Mouse (Mus musculus): ENCODE data around the gene Klc1. TPM values are rescaled to one million over a fixed set of nuclear protein-coding genes. Genes with fewer than 3 reads are reported as not detected.

The Klc1 gene
- polyA plus RNA-seq, 1 experiment from 2014 or later: 282 TPM

GRCm38 (mm10) chr12:111737370-111737769, 21.3 kb upstream of the Klc1 start:
- Histone ChIP-seq H3K9me3 (ENCODE audit: control insufficient read depth, low read length) (no peaks in the 10 kb centered on the region), H3K4me3 (ENCODE audit: low read depth, low read length) (no peak overlapping the region), H3K4me2 (no peak overlapping the region), H3K36me3 (ENCODE audit: control insufficient read depth, insufficient read depth, low read length) (no peaks in the 10 kb centered on the region; the same call in 1 of the 2 replicates), H3K4me1 (ENCODE audit: control insufficient read depth, insufficient read depth, low read length) (no peaks in the 10 kb centered on the region), H3K9ac (ENCODE audit: low read length) (no peak overlapping the region), H3K27me3 (ENCODE audit: control insufficient read depth, insufficient read depth, low read length) (no peaks in the 10 kb centered on the region), H3K27ac (ENCODE audit: low read depth, low read length) (no peak overlapping the region)
- WGBS: 62% methylated on average over 9 of the region's 9 CpGs
- ATAC-seq (ENCODE audit: low FRiP score) (no peak), DNase-seq (ENCODE audit: low spot score, missing footprints) (no peak)

GRCm38 (mm10) chr12:111738754-111739153, 19.9 kb upstream of the Klc1 start:
- WGBS: 9% methylated on average over 3 of the region's 3 CpGs
- H3K36me3 ChIP-seq (ENCODE audit: control insufficient read depth, insufficient read depth, low read length): no peaks in the 10 kb centered on the region; the same call in 1 of the 2 replicates
- H3K9ac ChIP-seq (ENCODE audit: low read length): no peak overlapping the region
- DNase-seq (ENCODE audit: low spot score, missing footprints): peak; percentile 89
- no peak overlapping the region for H3K4me2 ChIP-seq
- no peaks in the 10 kb centered on the region for H3K9me3 ChIP-seq (ENCODE audit: control insufficient read depth, low read length)
- no peak overlapping the region for H3K4me3 ChIP-seq (ENCODE audit: low read depth, low read length)
- ATAC-seq (ENCODE audit: low FRiP score): no peak
- H3K27me3 ChIP-seq (ENCODE audit: control insufficient read depth, insufficient read depth, low read length): no peaks in the 10 kb centered on the region
- H3K27ac ChIP-seq (ENCODE audit: low read depth, low read length): no peak overlapping the region
- no peaks in the 10 kb centered on the region for H3K4me1 ChIP-seq (ENCODE audit: control insufficient read depth, insufficient read depth, low read length)

- Histone ChIP-seq H3K9ac (ENCODE audit: low read length) (no peak overlapping the region), H3K4me2 (no peak overlapping the region), H3K27ac (ENCODE audit: low read depth, low read length) (no peak overlapping the region), H3K36me3 (ENCODE audit: control insufficient read depth, insufficient read depth, low read length) (no peaks in the 10 kb centered on the region), H3K4me1 (ENCODE audit: control insufficient read depth, insufficient read depth, low read length) (no peaks in the 10 kb centered on the region; the same call in 1 of the 2 replicates), H3K27me3 (ENCODE audit: control insufficient read depth, insufficient read depth, low read length) (no peaks in the 10 kb centered on the region), H3K4me3 (ENCODE audit: low read depth, low read length) (no peak overlapping the region), H3K9me3 (ENCODE audit: control insufficient read depth, low read length) (no peaks in the 10 kb centered on the region)
- 84% methylated on average over 8 of the region's 8 CpGs for WGBS
- DNase-seq (ENCODE audit: low spot score, missing footprints) (no peak), ATAC-seq (ENCODE audit: low FRiP score) (no peak)
Observed at GRCm38 (mm10) chr12:111741338-111741737, 17.3 kb upstream of the Klc1 start.

DNA sequence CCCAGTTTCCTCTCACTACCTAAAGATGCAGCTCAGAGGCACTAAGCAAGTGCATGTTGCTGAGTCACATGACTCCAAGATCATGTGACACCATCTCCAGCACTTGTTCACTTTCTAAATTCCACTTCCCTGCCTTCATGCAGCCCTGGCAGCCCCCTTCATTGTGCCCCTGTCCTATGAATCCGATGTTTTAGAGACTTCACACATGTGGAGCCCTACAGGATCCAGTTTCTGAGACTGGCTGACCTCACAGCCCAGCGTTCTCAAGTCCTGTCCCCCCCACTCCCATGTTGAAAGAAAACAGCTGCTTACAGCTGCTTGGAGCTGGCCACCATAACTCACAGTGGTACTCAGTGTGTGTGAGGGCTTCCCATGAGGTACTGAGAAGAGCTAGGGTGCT, 15.2 kb upstream of the Klc1 start:
- Histone ChIP-seq H3K4me1 (ENCODE audit: control insufficient read depth, insufficient read depth, low read length) (no peaks in the 10 kb centered on the region; the same call in 1 of the 2 replicates), H3K36me3 (ENCODE audit: control insufficient read depth, insufficient read depth, low read length) (no peaks in the 10 kb centered on the region), H3K4me3 (ENCODE audit: low read depth, low read length) (no peak overlapping the region), H3K27me3 (ENCODE audit: control insufficient read depth, insufficient read depth, low read length) (no peaks in the 10 kb centered on the region), H3K9me3 (ENCODE audit: control insufficient read depth, low read length) (no peaks in the 10 kb centered on the region), H3K4me2 (no peak overlapping the region), H3K9ac (ENCODE audit: low read length) (no peak overlapping the region), H3K27ac (ENCODE audit: low read depth, low read length) (no peak overlapping the region)
- WGBS: 89% methylated on average over 2 of the region's 2 CpGs
- DNase-seq (ENCODE audit: low spot score, missing footprints) (no peak), ATAC-seq (ENCODE audit: low FRiP score) (no peak)

- Histone ChIP-seq H3K27ac (ENCODE audit: low read depth, low read length) (no peak overlapping the region), H3K4me2 (no peak overlapping the region), H3K27me3 (ENCODE audit: control insufficient read depth, insufficient read depth, low read length) (no peaks in the 10 kb centered on the region), H3K4me1 (ENCODE audit: control insufficient read depth, insufficient read depth, low read length) (no peaks in the 10 kb centered on the region; the same call in 1 of the 2 replicates), H3K36me3 (ENCODE audit: control insufficient read depth, insufficient read depth, low read length) (no peaks in the 10 kb centered on the region), H3K9me3 (ENCODE audit: control insufficient read depth, low read length) (no peaks in the 10 kb centered on the region), H3K4me3 (ENCODE audit: low read depth, low read length) (no peak overlapping the region), H3K9ac (ENCODE audit: low read length) (no peak overlapping the region)
- 82% methylated on average over 11 of the region's 11 CpGs for WGBS
- DNase-seq (ENCODE audit: low spot score, missing footprints): no peak
- ATAC-seq (ENCODE audit: low FRiP score): no peak
Observed at GRCm38 (mm10) chr12:111743981-111744423, 14.6 kb upstream of the Klc1 start.

DNA sequence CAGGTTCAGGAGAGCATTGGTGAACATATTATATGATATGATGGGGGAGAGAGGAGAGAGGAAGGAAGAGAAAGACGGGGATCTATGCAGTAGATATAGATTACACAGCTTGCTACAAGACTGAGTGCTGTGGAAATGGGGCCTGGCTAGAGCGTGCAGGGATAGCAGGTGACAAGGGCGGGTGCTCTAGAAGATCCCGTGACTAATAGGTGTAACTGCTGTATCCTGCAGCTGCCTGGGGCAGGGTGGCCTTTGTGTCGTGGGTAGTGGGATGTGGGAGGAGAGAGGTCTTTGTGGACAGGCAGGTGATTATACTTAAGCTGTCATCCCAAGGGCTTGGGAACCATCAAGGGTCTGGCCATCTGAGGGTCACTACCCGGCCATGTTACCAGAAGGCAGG, 13.4 kb upstream of the Klc1 start:
- Histone ChIP-seq H3K4me1 (ENCODE audit: control insufficient read depth, insufficient read depth, low read length) (no peaks in the 10 kb centered on the region; the same call in 1 of the 2 replicates), H3K27me3 (ENCODE audit: control insufficient read depth, insufficient read depth, low read length) (no peaks in the 10 kb centered on the region), H3K36me3 (ENCODE audit: control insufficient read depth, insufficient read depth, low read length) (no peaks in the 10 kb centered on the region), H3K4me3 (ENCODE audit: low read depth, low read length) (no peak overlapping the region), H3K9ac (ENCODE audit: low read length) (no peak overlapping the region), H3K9me3 (ENCODE audit: control insufficient read depth, low read length) (no peaks in the 10 kb centered on the region), H3K4me2 (no peak overlapping the region), H3K27ac (ENCODE audit: low read depth, low read length) (no peak overlapping the region)
- ATAC-seq (ENCODE audit: low FRiP score) (no peak), DNase-seq (ENCODE audit: low spot score, missing footprints) (no peak)
- 74% methylated on average over 6 of the region's 6 CpGs for WGBS

DNA sequence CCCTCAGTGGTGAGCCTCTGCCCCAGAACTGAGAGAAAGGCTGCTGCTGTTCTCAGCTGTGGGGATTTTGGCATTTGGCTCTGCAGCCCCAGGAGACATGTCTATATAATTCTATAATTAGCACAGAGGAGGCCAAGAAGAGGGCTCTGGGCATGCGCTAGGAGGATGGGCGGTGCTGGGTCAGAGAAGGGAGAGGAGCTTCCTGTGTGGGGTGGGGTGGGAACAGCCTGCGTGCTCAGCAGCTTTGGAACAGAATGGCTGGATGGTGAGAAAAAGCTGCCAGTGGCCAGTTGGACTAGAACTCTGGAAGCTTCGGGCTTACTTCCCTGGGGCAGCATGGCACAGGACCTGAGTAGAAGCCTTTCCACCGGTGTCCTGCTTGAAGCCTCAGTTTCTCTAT, 12.6 kb upstream of the Klc1 start:
- ATAC-seq (ENCODE audit: low FRiP score): no peak
- WGBS: 75% methylated on average over 5 of the region's 5 CpGs
- DNase-seq (ENCODE audit: low spot score, missing footprints): peak; percentile 83
- Histone ChIP-seq H3K9ac (ENCODE audit: low read length) (no peak overlapping the region), H3K4me3 (ENCODE audit: low read depth, low read length) (no peak overlapping the region), H3K4me2 (no peak overlapping the region), H3K36me3 (ENCODE audit: control insufficient read depth, insufficient read depth, low read length) (no peaks in the 10 kb centered on the region), H3K9me3 (ENCODE audit: control insufficient read depth, low read length) (no peaks in the 10 kb centered on the region), H3K27ac (ENCODE audit: low read depth, low read length) (no peak overlapping the region), H3K4me1 (ENCODE audit: control insufficient read depth, insufficient read depth, low read length) (no peaks in the 10 kb centered on the region; the same call in 1 of the 2 replicates), H3K27me3 (ENCODE audit: control insufficient read depth, insufficient read depth, low read length) (no peaks in the 10 kb centered on the region)

GRCm38 (mm10) chr12:111747421-111747820, 11.2 kb upstream of the Klc1 start:
- ATAC-seq (ENCODE audit: low FRiP score): no peak
- DNase-seq (ENCODE audit: low spot score, missing footprints): no peak
- WGBS: 87% methylated on average over 7 of the region's 7 CpGs

DNA sequence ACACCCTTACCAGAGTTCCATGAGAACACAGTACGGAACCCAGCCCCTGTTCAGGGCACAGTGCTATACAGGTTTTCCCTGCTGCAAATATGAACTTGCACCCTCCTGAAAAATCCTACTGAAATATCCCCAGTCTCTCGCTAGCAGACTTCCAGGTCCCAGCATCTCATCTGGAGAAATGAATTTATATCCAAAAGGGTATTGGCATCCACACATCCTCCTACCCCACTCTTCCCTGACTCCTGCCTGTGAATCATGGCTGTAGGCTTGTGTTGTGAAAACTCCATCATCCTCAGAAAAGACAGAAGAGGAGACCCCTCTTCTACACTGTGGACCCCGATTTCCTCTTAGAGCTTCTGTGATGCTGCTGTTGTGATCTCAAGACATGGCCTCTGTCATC, 7.9 kb upstream of the Klc1 start:
- H3K4me3 ChIP-seq (ENCODE audit: low read depth, low read length): no peak overlapping the region
- no peak overlapping the region for H3K27ac ChIP-seq (ENCODE audit: low read depth, low read length)
- no peaks in the 10 kb centered on the region for H3K9me3 ChIP-seq (ENCODE audit: control insufficient read depth, low read length)
- no peak overlapping the region for H3K4me2 ChIP-seq
- WGBS: 95% methylated on average over 3 of the region's 3 CpGs
- no peaks in the 10 kb centered on the region for H3K36me3 ChIP-seq (ENCODE audit: control insufficient read depth, insufficient read depth, low read length)
- no peak overlapping the region for H3K9ac ChIP-seq (ENCODE audit: low read length)
- no peaks in the 10 kb centered on the region; the same call in 1 of the 2 replicates for H3K4me1 ChIP-seq (ENCODE audit: control insufficient read depth, insufficient read depth, low read length)
- no peaks in the 10 kb centered on the region for H3K27me3 ChIP-seq (ENCODE audit: control insufficient read depth, insufficient read depth, low read length)
- ATAC-seq (ENCODE audit: low FRiP score): no peak
- DNase-seq (ENCODE audit: low spot score, missing footprints): no peak

More at GRCm38 (mm10) chr12:111747421-111747820, 11.2 kb upstream of the Klc1 start:
- H3K4me1 ChIP-seq (ENCODE audit: control insufficient read depth, insufficient read depth, low read length): no peaks in the 10 kb centered on the region; the same call in 1 of the 2 replicates
- no peaks in the 10 kb centered on the region for H3K9me3 ChIP-seq (ENCODE audit: control insufficient read depth, low read length)
- H3K9ac ChIP-seq (ENCODE audit: low read length): no peak overlapping the region
- no peaks in the 10 kb centered on the region for H3K36me3 ChIP-seq (ENCODE audit: control insufficient read depth, insufficient read depth, low read length)
- H3K4me2 ChIP-seq: no peak overlapping the region
- H3K4me3 ChIP-seq (ENCODE audit: low read depth, low read length): no peak overlapping the region
- H3K27ac ChIP-seq (ENCODE audit: low read depth, low read length): no peak overlapping the region
- H3K27me3 ChIP-seq (ENCODE audit: control insufficient read depth, insufficient read depth, low read length): no peaks in the 10 kb centered on the region
